Mouse (Mus musculus) testis, adult 2 months (tissue): Measurements from ENCODE around the gene Slc6a4.

ENCODE experiments used
- CTCF ChIP-seq: fragments of 200-500 bp; IDR thresholded peaks from 2 replicates; pipeline ENCODE4 v1.5.1; 2012; ENCODE audit warnings: low read depth, mild to moderate bottlenecking, inconsistent platforms, low read length, moderate library complexity; ENCODE audit not compliant: control insufficient read depth, insufficient read depth, insufficient replicate concordance
- POLR2A ChIP-seq: fragments of 200-500 bp; IDR thresholded peaks from 2 replicates; pipeline ENCODE4 v1.6.1; 2012; ENCODE audit warnings: low read depth, mild to moderate bottlenecking, inconsistent platforms, low read length, moderate library complexity; ENCODE audit not compliant: control insufficient read depth

DNA sequence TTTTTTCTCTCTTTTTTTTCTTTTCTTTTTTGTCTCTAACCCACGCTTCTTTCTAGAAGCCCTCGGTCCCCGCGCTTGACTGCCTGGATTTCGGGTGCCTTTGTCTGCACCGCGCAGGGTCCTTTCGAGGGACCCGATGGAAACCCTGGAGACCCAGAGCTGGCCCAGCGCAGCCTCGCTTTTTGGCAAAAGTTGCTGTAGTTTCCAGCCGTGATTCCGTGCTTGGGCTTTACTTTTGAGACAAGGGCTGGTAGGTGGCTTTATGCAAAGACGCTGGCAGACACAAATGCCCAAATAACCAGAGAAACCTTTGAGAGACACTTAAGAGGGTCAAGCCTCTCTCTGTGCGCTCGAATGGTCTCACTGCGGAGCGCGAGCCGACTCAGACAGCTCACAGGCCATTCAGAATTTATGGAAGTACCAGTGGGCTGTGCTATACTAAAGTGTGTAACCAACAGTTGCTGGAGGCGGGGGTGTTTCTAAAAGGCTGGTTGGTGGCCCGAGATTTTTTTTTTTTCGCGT lies 363 bp downstream of the Slc6a4 start:
- TF ChIP-seq CTCF: no peak
- TF ChIP-seq POLR2A: no peak
